Mouse (Mus musculus): ENCODE measurements around the gene Nfkbiz. TPM values are rescaled to one million over a fixed set of nuclear protein-coding genes. Genes with fewer than 3 reads are reported as not detected.

The Nfkbiz gene
- polyA plus RNA-seq, 1 experiment from 2014 or later = 1.8 TPM

DNA sequence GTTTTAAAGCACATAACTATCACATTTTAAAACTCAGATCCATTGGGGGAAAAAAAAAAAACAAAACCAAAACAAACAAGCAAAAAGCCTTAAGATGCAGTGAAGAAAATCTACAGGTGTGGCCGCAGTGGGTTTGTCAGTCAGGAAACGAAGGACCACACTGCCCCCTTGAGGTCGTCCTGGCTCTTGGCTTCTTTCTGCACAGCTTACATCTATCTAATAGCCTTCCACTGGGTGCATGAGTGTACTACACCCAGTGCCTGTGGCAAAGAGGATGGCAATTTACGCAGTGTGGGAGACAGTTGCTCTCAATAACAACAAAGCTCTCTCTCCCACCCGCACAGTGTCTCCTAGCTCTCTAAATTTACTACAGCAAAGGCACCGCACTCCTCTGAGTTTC, 19.8 kb upstream of the Nfkbiz start:
- H3K4me2 ChIP-seq = no peak overlapping the region
- H3K36me3 ChIP-seq (ENCODE audit: control insufficient read depth, insufficient read depth, low read length) = no peaks in the 10 kb centered on the region; the same call in 1 of the 2 replicates
- H3K4me3 ChIP-seq (ENCODE audit: low read depth, low read length) = no peak overlapping the region
- peak; percentile 89 for DNase-seq (ENCODE audit: low spot score, missing footprints)
- 63% methylated on average over 6 of the region's 6 CpGs for WGBS
- no peaks in the 10 kb centered on the region for H3K4me1 ChIP-seq (ENCODE audit: control insufficient read depth, insufficient read depth, low read length)
- ATAC-seq (ENCODE audit: low FRiP score) = peak; percentile 64; the same call in 1 of the 2 replicates
- no peaks in the 10 kb centered on the region for H3K27me3 ChIP-seq (ENCODE audit: control insufficient read depth, insufficient read depth, low read length)
- no peak overlapping the region for H3K27ac ChIP-seq (ENCODE audit: low read depth, low read length)
- H3K9ac ChIP-seq (ENCODE audit: low read length) = no peak overlapping the region
- no peaks in the 10 kb centered on the region for H3K9me3 ChIP-seq (ENCODE audit: control insufficient read depth, low read length)

DNA sequence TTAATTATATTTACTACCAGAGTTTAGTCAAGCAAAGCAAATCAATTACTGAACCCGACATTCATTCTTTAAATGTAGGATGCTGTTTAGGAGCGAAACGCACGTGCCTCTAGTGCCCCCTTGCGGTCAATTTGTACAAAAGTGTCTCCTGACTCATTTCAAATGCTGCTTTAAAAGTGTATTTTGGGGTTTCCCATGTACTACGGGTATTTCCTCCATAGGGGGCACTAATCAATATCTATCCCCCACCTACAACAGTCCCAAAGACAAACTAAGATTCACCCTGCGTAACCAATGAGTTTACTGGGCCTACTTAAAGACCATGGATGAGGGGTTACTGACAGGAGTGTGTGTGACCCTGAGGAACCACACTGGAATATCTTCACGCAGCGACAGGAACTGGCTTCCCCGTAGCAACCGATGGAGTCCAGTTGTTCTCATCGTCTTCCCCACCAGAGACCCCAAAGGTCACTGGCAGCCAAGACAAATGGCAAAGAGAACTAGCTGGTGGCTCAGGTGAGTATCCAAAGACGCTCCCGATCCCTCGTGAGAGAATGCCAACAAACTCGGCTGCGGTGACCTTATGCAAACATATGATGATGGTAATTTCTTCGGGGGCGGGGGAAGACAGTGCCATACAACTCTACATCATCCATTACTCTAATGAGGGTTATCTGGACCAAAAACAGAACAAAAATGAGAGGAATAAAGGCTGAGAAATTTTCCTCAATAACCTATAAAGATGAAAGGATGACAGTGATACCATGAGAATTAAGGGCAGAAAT, 14.4 kb upstream of the Nfkbiz start:
- Histone ChIP-seq H3K4me2 (no peak overlapping the region), H3K36me3 (ENCODE audit: control insufficient read depth, insufficient read depth, low read length) (no peaks in the 10 kb centered on the region; the same call in 1 of the 2 replicates), H3K27me3 (ENCODE audit: control insufficient read depth, insufficient read depth, low read length) (no peaks in the 10 kb centered on the region), H3K27ac (ENCODE audit: low read depth, low read length) (no peak overlapping the region), H3K4me3 (ENCODE audit: low read depth, low read length) (no peak overlapping the region), H3K9me3 (ENCODE audit: control insufficient read depth, low read length) (no peaks in the 10 kb centered on the region), H3K4me1 (ENCODE audit: control insufficient read depth, insufficient read depth, low read length) (no peaks in the 10 kb centered on the region), H3K9ac (ENCODE audit: low read length) (no peak overlapping the region)
- DNase-seq (ENCODE audit: low spot score, missing footprints) (peak; percentile 97), ATAC-seq (ENCODE audit: low FRiP score) (peak; percentile 82)
- 59% methylated on average over 19 of the region's 19 CpGs for WGBS

DNA sequence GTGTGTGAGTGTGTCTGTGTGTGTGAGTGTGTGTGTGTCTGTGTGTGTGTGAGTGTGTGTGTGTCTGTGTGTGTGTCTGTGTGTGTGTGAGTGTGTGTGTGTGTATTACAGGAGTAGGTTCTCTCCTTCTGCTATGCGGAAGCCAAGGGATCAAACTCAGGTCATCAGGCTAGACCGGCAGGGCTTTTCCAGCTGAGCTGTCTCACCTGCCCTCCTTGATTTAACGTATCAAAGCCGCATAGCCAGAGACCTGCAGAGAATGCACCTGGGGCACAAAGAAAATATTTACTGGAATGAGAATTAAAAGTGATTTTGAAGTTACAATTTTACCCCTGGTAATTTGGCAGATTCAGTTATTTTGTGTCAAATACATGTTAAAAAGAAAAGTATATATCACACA, 13.8 kb upstream of the Nfkbiz start:
- H3K36me3 ChIP-seq (ENCODE audit: control insufficient read depth, insufficient read depth, low read length) = no peaks in the 10 kb centered on the region; the same call in 1 of the 2 replicates
- no peaks in the 10 kb centered on the region for H3K9me3 ChIP-seq (ENCODE audit: control insufficient read depth, low read length)
- WGBS = 53% methylated on average over 4 of the region's 4 CpGs
- DNase-seq (ENCODE audit: low spot score, missing footprints) = peak; percentile 81
- H3K4me1 ChIP-seq (ENCODE audit: control insufficient read depth, insufficient read depth, low read length) = no peaks in the 10 kb centered on the region
- H3K27ac ChIP-seq (ENCODE audit: low read depth, low read length) = no peak overlapping the region
- no peak overlapping the region for H3K4me3 ChIP-seq (ENCODE audit: low read depth, low read length)
- H3K4me2 ChIP-seq = no peak overlapping the region
- peak; percentile 51; the same call in 1 of the 2 replicates for ATAC-seq (ENCODE audit: low FRiP score)
- no peak overlapping the region for H3K9ac ChIP-seq (ENCODE audit: low read length)
- no peaks in the 10 kb centered on the region for H3K27me3 ChIP-seq (ENCODE audit: control insufficient read depth, insufficient read depth, low read length)

DNA sequence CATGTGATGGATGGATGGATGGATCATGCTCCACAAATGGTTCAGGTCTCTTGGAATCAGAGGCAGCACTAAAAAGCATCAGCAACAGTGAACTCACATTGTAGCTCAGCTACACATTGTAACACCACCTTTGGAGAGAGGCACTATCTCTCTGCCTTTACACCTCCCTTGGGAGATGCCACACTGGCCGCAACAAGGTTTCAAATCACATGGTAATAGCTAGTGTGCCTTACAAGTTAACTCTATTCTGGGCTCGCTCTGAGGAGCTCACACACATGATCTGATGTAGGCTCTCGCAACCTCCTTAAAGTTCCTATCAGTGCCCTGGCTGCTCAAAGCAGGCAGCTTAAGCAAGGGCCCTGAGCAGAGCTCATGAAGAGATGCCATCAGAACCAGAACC, 11.8 kb upstream of the Nfkbiz start:
- Histone ChIP-seq H3K27me3 (ENCODE audit: control insufficient read depth, insufficient read depth, low read length) (no peaks in the 10 kb centered on the region), H3K27ac (ENCODE audit: low read depth, low read length) (no peak overlapping the region), H3K9ac (ENCODE audit: low read length) (no peak overlapping the region), H3K4me1 (ENCODE audit: control insufficient read depth, insufficient read depth, low read length) (no peaks in the 10 kb centered on the region), H3K4me3 (ENCODE audit: low read depth, low read length) (no peak overlapping the region), H3K36me3 (ENCODE audit: control insufficient read depth, insufficient read depth, low read length) (no peaks in the 10 kb centered on the region), H3K4me2 (no peak overlapping the region), H3K9me3 (ENCODE audit: control insufficient read depth, low read length) (no peaks in the 10 kb centered on the region)
- WGBS = 88% methylated on average over 3 of the region's 3 CpGs
- ATAC-seq (ENCODE audit: low FRiP score) = no peak
- peak; percentile 21 for DNase-seq (ENCODE audit: low spot score, missing footprints)

DNA sequence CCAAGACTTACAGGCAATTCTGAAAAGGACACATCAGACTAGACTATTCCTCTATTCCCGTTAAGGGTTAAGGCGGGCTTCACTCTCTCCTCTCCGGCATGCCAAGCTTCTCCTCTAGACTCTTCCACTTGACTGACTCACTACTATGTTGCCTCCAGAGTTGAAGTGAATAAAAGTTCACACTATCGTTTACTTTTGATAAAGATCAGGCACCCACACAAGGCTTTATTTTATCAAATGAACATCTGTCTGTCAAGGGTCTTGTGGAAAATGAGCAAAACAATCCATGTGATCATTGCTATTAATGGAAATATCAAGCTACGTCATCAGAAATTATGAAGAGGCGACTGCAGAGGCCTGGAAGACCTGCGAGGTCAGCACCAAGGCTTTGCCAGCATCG, 9.0 kb upstream of the Nfkbiz start:
- Histone ChIP-seq H3K4me1 (ENCODE audit: control insufficient read depth, insufficient read depth, low read length) (no peaks in the 10 kb centered on the region), H3K36me3 (ENCODE audit: control insufficient read depth, insufficient read depth, low read length) (peaks cover 5% of the 10 kb centered on the region), H3K9me3 (ENCODE audit: control insufficient read depth, low read length) (no peaks in the 10 kb centered on the region), H3K9ac (ENCODE audit: low read length) (no peak overlapping the region), H3K27ac (ENCODE audit: low read depth, low read length) (no peak overlapping the region), H3K4me3 (ENCODE audit: low read depth, low read length) (no peak overlapping the region), H3K27me3 (ENCODE audit: control insufficient read depth, insufficient read depth, low read length) (no peaks in the 10 kb centered on the region), H3K4me2 (no peak overlapping the region)
- ATAC-seq (ENCODE audit: low FRiP score) = no peak
- DNase-seq (ENCODE audit: low spot score, missing footprints) = no peak
- WGBS = 91% methylated on average over 8 of the region's 8 CpGs

DNA sequence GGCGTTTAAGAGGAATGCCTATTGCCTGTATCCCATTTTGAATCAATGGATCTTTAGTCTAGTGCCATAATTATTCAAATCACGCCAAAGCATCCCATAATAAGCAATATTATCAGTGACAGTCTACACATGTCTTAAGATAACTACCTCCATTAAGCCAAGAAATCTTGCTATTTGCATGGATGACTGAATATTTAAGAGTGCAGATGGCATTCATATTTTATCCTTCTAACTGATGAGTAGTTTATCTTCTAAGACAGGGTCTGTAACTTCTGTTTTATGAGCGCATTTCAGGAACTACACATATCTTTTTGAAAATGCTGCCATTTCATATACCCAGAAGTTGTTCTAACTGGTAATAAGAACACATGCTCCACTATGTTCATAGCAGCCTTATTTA, 6.1 kb upstream of the Nfkbiz start:
- H3K9ac ChIP-seq (ENCODE audit: low read length) = no peak overlapping the region
- WGBS = 93% methylated on average over 3 of the region's 3 CpGs
- no peaks in the 10 kb centered on the region for H3K4me1 ChIP-seq (ENCODE audit: control insufficient read depth, insufficient read depth, low read length)
- H3K36me3 ChIP-seq (ENCODE audit: control insufficient read depth, insufficient read depth, low read length) = peaks cover 5% of the 10 kb centered on the region
- no peak overlapping the region for H3K4me3 ChIP-seq (ENCODE audit: low read depth, low read length)
- H3K27me3 ChIP-seq (ENCODE audit: control insufficient read depth, insufficient read depth, low read length) = no peaks in the 10 kb centered on the region
- no peak for DNase-seq (ENCODE audit: low spot score, missing footprints)
- ATAC-seq (ENCODE audit: low FRiP score) = no peak
- no peaks in the 10 kb centered on the region for H3K9me3 ChIP-seq (ENCODE audit: control insufficient read depth, low read length)
- no peak overlapping the region for H3K27ac ChIP-seq (ENCODE audit: low read depth, low read length)
- no peak overlapping the region for H3K4me2 ChIP-seq

DNA sequence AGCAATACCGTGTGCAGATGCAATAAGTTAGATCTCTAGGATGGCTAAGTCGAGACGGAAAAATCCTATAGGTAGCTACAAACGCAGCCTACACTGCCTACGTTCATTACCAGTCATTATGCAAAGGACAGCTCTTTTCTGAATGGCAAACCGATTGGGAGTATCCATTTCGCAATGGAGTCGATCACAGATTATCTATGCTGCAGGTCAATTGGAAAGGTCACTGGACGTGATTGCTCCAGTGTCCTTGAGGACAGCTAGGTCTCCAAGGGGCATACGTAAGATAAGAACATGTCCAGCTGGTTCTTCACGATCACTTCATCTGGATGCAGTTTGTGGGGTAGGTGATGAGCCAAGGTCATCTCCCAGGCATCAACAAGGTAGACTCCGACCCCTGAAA, 5.2 kb upstream of the Nfkbiz start:
- Histone ChIP-seq H3K4me1 (ENCODE audit: control insufficient read depth, insufficient read depth, low read length) (no peaks in the 10 kb centered on the region), H3K9me3 (ENCODE audit: control insufficient read depth, low read length) (no peaks in the 10 kb centered on the region), H3K4me3 (ENCODE audit: low read depth, low read length) (no peak overlapping the region), H3K9ac (ENCODE audit: low read length) (no peak overlapping the region), H3K4me2 (no peak overlapping the region), H3K36me3 (ENCODE audit: control insufficient read depth, insufficient read depth, low read length) (peaks cover 5% of the 10 kb centered on the region), H3K27me3 (ENCODE audit: control insufficient read depth, insufficient read depth, low read length) (no peaks in the 10 kb centered on the region), H3K27ac (ENCODE audit: low read depth, low read length) (no peak overlapping the region)
- ATAC-seq (ENCODE audit: low FRiP score) (no peak), DNase-seq (ENCODE audit: low spot score, missing footprints) (no peak)
- 96% methylated on average over 12 of the region's 12 CpGs for WGBS

DNA sequence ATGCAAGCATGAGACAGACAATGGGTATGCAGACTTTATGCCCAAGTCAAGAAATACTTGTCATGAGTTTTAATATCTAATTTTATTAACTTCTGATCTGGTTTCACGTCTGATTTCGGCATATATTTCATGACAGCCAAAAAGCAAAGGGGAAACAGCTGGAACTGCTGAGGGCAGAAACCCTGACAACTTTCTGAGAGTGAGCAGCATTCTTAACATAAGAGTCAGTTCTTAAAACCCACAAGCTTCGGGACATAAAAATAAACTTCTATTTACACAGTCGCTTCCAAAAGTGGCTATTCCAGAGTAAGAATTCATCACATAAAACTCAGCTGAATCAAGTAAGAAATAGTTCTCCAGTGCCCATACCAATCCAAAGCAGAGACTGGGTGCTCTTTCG, 4.4 kb upstream of the Nfkbiz start:
- no peaks in the 10 kb centered on the region for H3K4me1 ChIP-seq (ENCODE audit: control insufficient read depth, insufficient read depth, low read length)
- H3K4me3 ChIP-seq (ENCODE audit: low read depth, low read length) = no peak overlapping the region
- no peak overlapping the region for H3K9ac ChIP-seq (ENCODE audit: low read length)
- ATAC-seq (ENCODE audit: low FRiP score) (no peak), DNase-seq (ENCODE audit: low spot score, missing footprints) (no peak)
- WGBS = 97% methylated on average over 5 of the region's 5 CpGs
- no peak overlapping the region for H3K27ac ChIP-seq (ENCODE audit: low read depth, low read length)
- H3K27me3 ChIP-seq (ENCODE audit: control insufficient read depth, insufficient read depth, low read length) = no peaks in the 10 kb centered on the region
- peaks cover 5% of the 10 kb centered on the region for H3K36me3 ChIP-seq (ENCODE audit: control insufficient read depth, insufficient read depth, low read length)
- no peaks in the 10 kb centered on the region for H3K9me3 ChIP-seq (ENCODE audit: control insufficient read depth, low read length)
- no peak overlapping the region for H3K4me2 ChIP-seq

DNA sequence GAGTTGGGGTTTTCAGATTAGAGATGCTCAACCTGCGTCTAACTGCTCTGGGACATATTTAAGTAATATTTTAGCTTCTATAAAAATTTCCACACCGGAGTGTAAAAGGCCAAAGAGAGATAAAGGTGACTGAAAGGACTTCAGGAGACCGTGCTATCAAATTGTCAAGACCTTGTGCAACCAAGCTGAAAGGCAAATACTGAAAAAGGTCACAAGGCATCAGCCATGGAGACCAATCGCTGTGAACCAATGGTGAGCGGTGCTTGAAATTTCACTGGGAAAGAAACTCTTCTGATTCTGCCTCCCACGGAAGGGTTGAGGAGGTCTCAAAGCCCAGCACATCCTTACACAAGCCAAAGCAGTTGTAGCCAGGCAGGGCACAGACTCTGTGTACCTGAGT, 2.8 kb upstream of the Nfkbiz start:
- ATAC-seq (ENCODE audit: low FRiP score) (no peak), DNase-seq (ENCODE audit: low spot score, missing footprints) (no peak)
- WGBS = 90% methylated on average over 6 of the region's 6 CpGs
- Histone ChIP-seq H3K9me3 (ENCODE audit: control insufficient read depth, low read length) (no peaks in the 10 kb centered on the region), H3K4me2 (no peak overlapping the region), H3K4me3 (ENCODE audit: low read depth, low read length) (no peak overlapping the region), H3K27ac (ENCODE audit: low read depth, low read length) (no peak overlapping the region), H3K27me3 (ENCODE audit: control insufficient read depth, insufficient read depth, low read length) (no peaks in the 10 kb centered on the region), H3K36me3 (ENCODE audit: control insufficient read depth, insufficient read depth, low read length) (peaks cover 5% of the 10 kb centered on the region), H3K4me1 (ENCODE audit: control insufficient read depth, insufficient read depth, low read length) (no peaks in the 10 kb centered on the region), H3K9ac (ENCODE audit: low read length) (no peak overlapping the region)
